Mouse (Mus musculus): ENCODE results near the gene Lpp. TPM values are rescaled to one million over a fixed set of nuclear protein-coding genes. Genes with fewer than 3 reads are reported as not detected.
A peak's percentile ranks its signal among the peaks of the same experiment; 100 is the strongest.
"Not testable (repeated sequence)": the region's sequence is repeated elsewhere in the genome, so short reads cannot be mapped to it uniquely, and the experiment has no call there.

Lpp gene
- total and polyA plus RNA-seq, 2 experiments from 2014 or later = 7.9 to 15.9 TPM

- H3K4me2 ChIP-seq (ENCODE audit: low read depth, low read length, poor library complexity, severe bottlenecking) = no peak overlapping the region
- no peaks in the 10 kb centered on the region for H3K27me3 ChIP-seq (ENCODE audit: insufficient read depth, low read length)
- no peak overlapping the region for H3K9ac ChIP-seq (replicated peaks; ENCODE audit: low read length, poor library complexity, severe bottlenecking)
- DNase-seq (ENCODE audit: low spot score) (no peak), ATAC-seq (ENCODE audit: low FRiP score) (no peak)
- no peak for TF ChIP-seq CTCF (IDR thresholded peaks at IDR 0.05)
- no peaks in the 10 kb centered on the region for H3K9me3 ChIP-seq (ENCODE audit: low read length)
- no peak overlapping the region for H3K4me3 ChIP-seq (ENCODE audit: low read depth, low read length)
- H3K36me3 ChIP-seq (ENCODE audit: insufficient read depth, low read length) = no peaks in the 10 kb centered on the region
- no peak overlapping the region for H3K27ac ChIP-seq (ENCODE audit: low read depth, low read length)
- WGBS = 96% methylated on average over 11 of the region's 11 CpGs
- no peaks in the 10 kb centered on the region for H3K4me1 ChIP-seq (ENCODE audit: insufficient read depth, low read length)
Measured at GRCm38 (mm10) chr16:24992494-24992893, 599.2 kb downstream of the Lpp start.

DNA sequence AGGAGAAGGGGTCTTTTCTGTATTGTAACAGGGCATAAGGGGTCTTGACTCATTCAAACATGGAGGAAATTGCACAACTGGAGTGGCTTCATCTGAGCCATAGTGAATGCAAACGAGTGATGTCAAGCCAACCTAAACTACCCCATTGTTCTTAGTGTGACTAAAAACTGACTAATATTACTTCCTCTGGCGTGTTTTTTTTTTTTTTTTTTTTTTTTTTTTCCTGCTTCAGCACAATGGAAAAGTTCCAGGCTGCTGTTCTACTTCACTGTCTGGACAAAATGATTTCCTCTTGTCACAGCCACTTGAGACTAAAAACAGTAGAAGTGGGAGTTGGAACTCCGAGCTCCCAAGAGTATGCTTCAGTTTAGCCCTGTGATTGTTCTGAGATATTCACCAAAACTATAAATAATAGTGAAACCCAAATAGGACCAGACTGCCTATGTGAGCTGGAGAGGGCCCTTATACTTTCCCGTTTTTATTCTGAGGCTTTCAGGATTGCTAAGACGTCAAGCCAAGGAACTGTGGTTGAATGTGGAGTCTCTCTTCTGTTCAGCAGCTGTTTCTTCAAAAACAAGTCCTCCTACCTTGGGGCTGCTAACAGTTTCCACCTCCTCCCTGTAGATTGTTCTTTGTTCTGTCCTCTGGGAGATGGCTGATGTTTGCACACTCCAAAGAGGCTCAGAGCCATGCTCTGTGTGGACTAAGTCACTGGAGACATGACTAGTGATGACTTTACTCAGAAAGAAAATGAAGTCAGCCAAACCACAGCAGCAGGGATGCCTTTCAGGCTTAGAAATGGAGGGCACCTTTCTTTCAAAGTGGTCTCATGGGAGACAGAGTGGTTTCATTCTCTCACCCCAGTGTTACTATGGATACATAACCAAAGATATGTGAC is 617.9 kb downstream of the Lpp start:
- no peak overlapping the region for H3K27ac ChIP-seq (ENCODE audit: low read depth, low read length)
- H3K4me2 ChIP-seq (ENCODE audit: low read depth, low read length, poor library complexity, severe bottlenecking) = no peak overlapping the region
- H3K9me3 ChIP-seq (ENCODE audit: low read length) = no peaks in the 10 kb centered on the region
- H3K36me3 ChIP-seq (ENCODE audit: insufficient read depth, low read length) = no peaks in the 10 kb centered on the region
- H3K9ac ChIP-seq (replicated peaks; ENCODE audit: low read length, poor library complexity, severe bottlenecking) = no peak overlapping the region
- no peaks in the 10 kb centered on the region for H3K4me1 ChIP-seq (ENCODE audit: insufficient read depth, low read length)
- WGBS = 78% methylated on average over 5 of the region's 5 CpGs
- no peak overlapping the region for H3K4me3 ChIP-seq (ENCODE audit: low read depth, low read length)
- TF ChIP-seq CTCF (IDR thresholded peaks at IDR 0.05) = no peak
- DNase-seq (ENCODE audit: low spot score) (no peak), ATAC-seq (ENCODE audit: low FRiP score) (no peak)
- H3K27me3 ChIP-seq (ENCODE audit: insufficient read depth, low read length) = no peaks in the 10 kb centered on the region

GRCm38 (mm10) chr16:25012938-25013337 is 619.6 kb downstream of the Lpp start:
- WGBS = 96% methylated on average over 3 of the region's 3 CpGs

DNA sequence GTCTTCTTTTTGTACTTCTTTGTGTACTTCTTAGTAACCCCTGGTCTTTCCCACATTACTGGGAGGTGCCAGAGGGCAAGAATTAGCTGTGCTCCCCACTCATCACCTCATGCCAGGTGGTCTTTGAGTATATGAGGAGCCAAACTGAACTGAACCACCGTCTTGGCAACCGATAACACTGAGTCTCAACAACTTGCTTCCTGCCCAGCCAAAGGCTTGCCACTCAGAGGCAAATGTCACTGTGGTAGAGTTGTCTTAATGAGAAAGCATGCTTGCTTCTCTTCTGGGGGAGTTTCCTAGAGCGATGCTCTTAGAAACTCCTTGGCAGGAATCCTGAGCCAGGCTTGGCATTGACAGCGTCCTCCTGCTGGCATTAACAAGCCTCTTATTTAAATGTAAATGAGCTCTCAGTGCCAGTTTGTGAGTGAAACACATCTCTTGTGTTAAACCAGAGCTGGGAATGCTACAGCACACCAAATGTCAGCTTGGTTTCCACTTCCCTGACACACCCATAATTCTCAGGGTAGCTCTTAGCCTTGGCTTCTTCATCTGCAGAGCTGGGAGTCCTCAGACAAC is 623.0 kb downstream of the Lpp start:
- H3K9me3 ChIP-seq (ENCODE audit: low read length) = no peaks in the 10 kb centered on the region
- no peak overlapping the region for H3K4me2 ChIP-seq (ENCODE audit: low read depth, low read length, poor library complexity, severe bottlenecking)
- no peaks in the 10 kb centered on the region for H3K36me3 ChIP-seq (ENCODE audit: insufficient read depth, low read length)
- H3K27ac ChIP-seq (ENCODE audit: low read depth, low read length) = no peak overlapping the region
- no peaks in the 10 kb centered on the region for H3K27me3 ChIP-seq (ENCODE audit: insufficient read depth, low read length)
- WGBS = 31% methylated on average over 4 of the region's 4 CpGs
- no peak overlapping the region for H3K4me3 ChIP-seq (ENCODE audit: low read depth, low read length)
- DNase-seq (ENCODE audit: low spot score) (peak; percentile 97), ATAC-seq (ENCODE audit: low FRiP score) (peak; percentile 91)
- no peak overlapping the region for H3K9ac ChIP-seq (replicated peaks; ENCODE audit: low read length, poor library complexity, severe bottlenecking)
- TF ChIP-seq CTCF (IDR thresholded peaks at IDR 0.05) = no peak
- H3K4me1 ChIP-seq (ENCODE audit: insufficient read depth, low read length) = no peaks in the 10 kb centered on the region

More at GRCm38 (mm10) chr16:25012938-25013337, 619.6 kb downstream of the Lpp start:
- Histone ChIP-seq H3K9me3 (ENCODE audit: low read length) (no peaks in the 10 kb centered on the region), H3K4me2 (ENCODE audit: low read depth, low read length, poor library complexity, severe bottlenecking) (no peak overlapping the region), H3K27me3 (ENCODE audit: insufficient read depth, low read length) (no peaks in the 10 kb centered on the region), H3K4me1 (ENCODE audit: insufficient read depth, low read length) (no peaks in the 10 kb centered on the region), H3K27ac (ENCODE audit: low read depth, low read length) (no peak overlapping the region), H3K9ac (replicated peaks; ENCODE audit: low read length, poor library complexity, severe bottlenecking) (no peak overlapping the region), H3K4me3 (ENCODE audit: low read depth, low read length) (no peak overlapping the region), H3K36me3 (ENCODE audit: insufficient read depth, low read length) (no peaks in the 10 kb centered on the region)
- DNase-seq (ENCODE audit: low spot score) (no peak), ATAC-seq (ENCODE audit: low FRiP score) (no peak)
- TF ChIP-seq CTCF (IDR thresholded peaks at IDR 0.05) = no peak

DNA sequence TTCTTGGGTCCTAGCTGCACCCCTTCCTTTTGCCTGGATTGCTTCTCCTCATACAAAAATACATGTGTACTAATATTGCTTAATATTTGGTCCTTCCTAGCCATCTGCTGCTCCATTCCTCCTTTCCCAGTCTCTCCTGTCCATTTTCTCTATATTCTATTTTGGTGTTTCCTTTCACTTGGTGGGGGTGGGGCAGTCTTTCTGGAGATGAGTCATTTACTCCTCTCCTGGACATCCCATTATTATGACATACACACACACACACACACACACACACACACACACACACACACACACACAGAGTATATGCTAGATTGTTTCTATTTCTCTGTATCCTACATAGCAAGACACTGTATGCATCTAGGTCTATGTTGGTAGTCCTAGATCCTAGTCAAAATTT is 623.7 kb downstream of the Lpp start:
- Histone ChIP-seq H3K4me2 (ENCODE audit: low read depth, low read length, poor library complexity, severe bottlenecking) (no peak overlapping the region), H3K27ac (ENCODE audit: low read depth, low read length) (no peak overlapping the region), H3K9me3 (ENCODE audit: low read length) (no peaks in the 10 kb centered on the region), H3K36me3 (ENCODE audit: insufficient read depth, low read length) (no peaks in the 10 kb centered on the region), H3K9ac (replicated peaks; ENCODE audit: low read length, poor library complexity, severe bottlenecking) (no peak overlapping the region), H3K27me3 (ENCODE audit: insufficient read depth, low read length) (no peaks in the 10 kb centered on the region), H3K4me3 (ENCODE audit: low read depth, low read length) (no peak overlapping the region), H3K4me1 (ENCODE audit: insufficient read depth, low read length) (no peaks in the 10 kb centered on the region)
- DNase-seq (ENCODE audit: low spot score) (no peak), ATAC-seq (ENCODE audit: low FRiP score) (no peak)
- no peak for TF ChIP-seq CTCF (IDR thresholded peaks at IDR 0.05)

- not testable (repeated sequence) for H3K27me3 ChIP-seq (ENCODE audit: insufficient read depth, low read length); H3K4me3 ChIP-seq (ENCODE audit: low read depth, low read length); H3K27ac ChIP-seq (ENCODE audit: low read depth, low read length); H3K9me3 ChIP-seq (ENCODE audit: low read length); ATAC-seq (ENCODE audit: low FRiP score); H3K9ac ChIP-seq (replicated peaks; ENCODE audit: low read length, poor library complexity, severe bottlenecking); H3K4me2 ChIP-seq (ENCODE audit: low read depth, low read length, poor library complexity, severe bottlenecking); H3K36me3 ChIP-seq (ENCODE audit: insufficient read depth, low read length); H3K4me1 ChIP-seq (ENCODE audit: insufficient read depth, low read length); DNase-seq (ENCODE audit: low spot score)
- 65% methylated on average over 2 of the region's 2 CpGs for WGBS
Measured at GRCm38 (mm10) chr16:25021743-25022359, 628.5 kb downstream of the Lpp start.
